ENCODE assay signal across 8 mouse cellular contexts in the genomic region with DNA sequence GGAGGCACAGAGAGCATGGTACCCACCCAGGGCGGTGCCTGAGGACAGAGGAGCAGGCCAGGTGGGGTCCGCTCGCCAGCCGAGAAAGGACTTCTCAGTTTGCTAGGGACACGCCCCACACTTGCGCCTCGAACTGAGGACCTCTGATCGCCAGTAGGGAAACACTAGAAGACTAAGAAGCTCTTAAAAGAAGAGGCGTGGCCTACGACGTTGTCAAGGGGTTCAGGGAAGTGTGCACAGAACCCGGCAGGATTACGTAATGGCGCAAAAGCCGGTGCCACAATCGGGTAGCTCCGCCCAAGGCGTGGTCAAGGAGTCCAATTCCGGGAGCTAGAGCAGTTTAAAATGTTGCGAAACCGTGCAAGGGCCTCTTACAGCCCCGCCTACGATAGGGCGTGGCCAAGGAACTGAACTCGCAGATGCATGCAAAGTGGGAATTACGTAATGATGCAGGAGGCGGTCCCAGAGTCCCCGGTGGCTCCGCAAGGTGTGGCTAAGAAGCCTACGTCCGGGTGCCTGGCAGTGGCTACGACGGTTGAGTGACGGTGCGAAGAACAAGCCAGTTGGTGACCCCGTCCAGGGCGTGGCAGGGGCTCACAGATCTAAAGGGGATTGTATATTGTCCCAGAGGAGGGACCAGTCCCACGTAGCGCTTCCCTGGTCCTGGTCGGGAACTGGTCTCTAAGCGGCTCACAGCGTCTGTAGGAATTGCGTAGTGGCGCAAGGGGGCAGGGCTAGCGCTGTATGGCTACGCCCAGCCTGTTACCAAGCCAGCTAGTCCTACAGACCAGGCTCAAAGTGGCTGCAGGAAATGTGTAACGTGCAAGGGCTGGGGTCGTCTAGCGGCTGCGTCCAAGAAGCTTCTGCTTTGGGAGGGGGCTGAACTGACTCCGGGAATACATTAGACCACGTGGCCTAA. TPM values are rescaled to one million over a fixed set of nuclear protein-coding genes. Genes with fewer than 3 reads are reported as not detected.
DNase-seq lines count a peak whose midpoint lies in the region; ATAC-seq lines count a peak whose summit lies in the region.

A gene (plus strand): TSS at position 482 of the 919 bp plus-strand sequence.

- no peaks in the 10 kb centered on the region for H3K9me3 ChIP-seq in hindbrain, embryonic 16.5 days (ENCODE audit: control insufficient read depth, low read length)

- no peaks in the 10 kb centered on the region for H3K79me2 ChIP-seq in macrophage (ENCODE audit: inconsistent target)

- H3K27me3 ChIP-seq in hindbrain, embryonic 16.5 days (replicated peaks; ENCODE audit: control insufficient read depth, insufficient read depth, low read length), result no peaks in the 10 kb centered on the region

- under 1% methylated on average over 52 of the region's 52 CpGs for WGBS in hindbrain, embryonic 16.5 days
- under 1% methylated on average over 52 of the region's 52 CpGs for WGBS in macrophage (ENCODE audit: missing documents)

- peak; percentile 100 for DNase-seq in WW6 (ENCODE audit: low read depth, low spot score)
- peak; percentile 74 to 93 for DNase-seq in cerebellum, postnatal 4 days (ENCODE audit: low spot score in 2 of 2)
- peak; percentile 98 for DNase-seq in gastrocnemius, adult 18-20 months (ENCODE audit: low spot score)
- peak; percentile 93 to 96 for DNase-seq in left cerebral cortex, adult 18-20 months (ENCODE audit: low spot score in 2 of 2)
- DNase-seq in right cerebral cortex, adult 18-20 months, result peak; percentile 99
- DNase-seq in urinary bladder, postnatal 10 days (ENCODE audit: low spot score), result peak; percentile 86

- peak within 1 kb of the TSS; percentile 75 for H3K4me3 ChIP-seq in hindbrain, embryonic 16.5 days (ENCODE audit: low read length)
- peak within 1 kb of the TSS; percentile 65 for H3K4me3 ChIP-seq in macrophage (ENCODE audit: inconsistent target)

- ATAC-seq in hindbrain, embryonic 16.5 days, result peak; percentile 91

- H3K4me1 ChIP-seq in hindbrain, embryonic 16.5 days (ENCODE audit: control insufficient read depth, insufficient read depth, low read depth, low read length), result peaks cover 18% of the 10 kb centered on the region

- H3K27ac ChIP-seq in hindbrain, embryonic 16.5 days (ENCODE audit: low read depth, low read length), result peak within 1 kb of the TSS; percentile 99
- H3K27ac ChIP-seq in macrophage, result peak within 1 kb of the TSS; percentile 93

- peak within 1 kb of the TSS; percentile 79 for H3K9ac ChIP-seq in hindbrain, embryonic 16.5 days (ENCODE audit: low read depth, low read length)

- H3K36me3 ChIP-seq in hindbrain, embryonic 16.5 days (ENCODE audit: control insufficient read depth, insufficient read depth, low read length), result no peaks in the 10 kb centered on the region
- H3K36me3 ChIP-seq in macrophage (ENCODE audit: inconsistent target), result no peaks in the 10 kb centered on the region

- peak within 1 kb of the TSS; percentile 68 for H3K4me2 ChIP-seq in hindbrain, embryonic 16.5 days (ENCODE audit: low read length)

RNA-seq across cellular contexts. Expression of the gene that starts here (rescaled TPM):
- total RNA-seq in gastrocnemius, adult 18-20 months (2021), result 10 to 100 TPM; 45.1 to 49.8 TPM
- polyA plus RNA-seq in hindbrain, embryonic 16.5 days (2015; fragmentation: Nextera tagmentation; extraction: Ambion mirVana), result 73.3 and 82.1 TPM in 2 replicates
- 10 to 100 TPM; 34.3 to 38.1 TPM for total RNA-seq in left cerebral cortex, adult 18-20 months (2021)
- 10 to 100 TPM in 23 of 26 experiments, 1 to 10 TPM in 3; 8.5 to 35.1 (median 21.1) TPM for total RNA-seq in macrophage (2018; cell fraction: chromatin; rRNA removed)
- 10 to 100 TPM in 23 of 26 experiments, 1 to 10 TPM in 3; 7.4 to 17.4 (median 13.1) TPM for total RNA-seq in macrophage (2018; cell fraction: cytosol; rRNA removed)
- total RNA-seq in macrophage (2018; cell fraction: nucleus; rRNA removed), result 10 to 100 TPM in 24 of 26 experiments, 1 to 10 TPM in 2; 8.0 to 49.1 (median 19.5) TPM
- 9.5 to 22.6 TPM (median 12.8 TPM) in 3 replicates for polyA plus RNA-seq in macrophage (2018)

Comparison
In these comparisons a context has a peak if more than half of its experiments do, and no peak if none do; other contexts are left out.
1. Peak in every context shown above with its lines: DNase-seq, ATAC-seq, H3K4me3 ChIP-seq and H3K27ac ChIP-seq.